Comparison of ENCODE assay signal across 13 mouse cellular contexts in the genomic region with DNA sequence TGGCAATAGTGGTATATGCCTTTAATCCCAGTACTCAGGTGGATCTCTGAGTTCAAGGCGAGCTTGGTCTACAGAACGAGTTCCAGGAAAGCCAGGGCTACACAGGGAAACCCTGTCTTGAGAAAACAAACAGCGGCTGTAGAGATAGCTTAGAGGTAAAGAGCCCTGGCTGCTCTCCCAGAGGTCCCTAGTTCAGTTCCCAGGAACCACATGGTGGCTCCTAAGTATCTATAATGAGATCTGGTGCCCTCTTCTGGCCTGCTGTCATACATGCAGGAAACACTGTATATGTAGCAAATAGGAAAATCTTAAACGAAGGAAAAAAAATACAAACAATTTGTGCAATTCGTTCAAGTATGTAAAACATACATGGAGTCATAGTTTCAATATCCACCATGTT.
A peak's percentile ranks its signal among the peaks of the same experiment; 100 is the strongest.
DNase-seq lines count a peak whose midpoint lies in the region; ATAC-seq and TF ChIP-seq lines count a peak whose summit lies in the region.
"Had no signal": no experiment of that assay in that cellular context is flagged by ENCODE, and none has a peak within 500 bp of the region (broad histone marks: within the 10 kb centered on the region; RNA-seq: fewer than 3 reads in every experiment).

No protein-coding gene starts in this region.

- TF ChIP-seq CTCF in cerebellum, adult 2 months (IDR thresholded peaks at IDR 0.05; ENCODE audit: borderline replicate concordance, insufficient read depth, low read depth, low read length), result no peak

- TF ChIP-seq POLR2A in cerebellum, adult 2 months (IDR thresholded peaks at IDR 0.05; ENCODE audit: borderline replicate concordance, insufficient read depth, low read length), result no peak

- H3K4me1 ChIP-seq in midbrain, embryonic 14.5 days (ENCODE audit: control insufficient read depth, insufficient read depth, low read length), result no peaks in the 10 kb centered on the region
- no peaks in the 10 kb centered on the region for H3K4me1 ChIP-seq in midbrain, embryonic 16.5 days (ENCODE audit: control insufficient read depth, insufficient read depth, low read length)
- no peaks in the 10 kb centered on the region for H3K4me1 ChIP-seq in embryonic facial prominence, embryonic 10.5 days
- H3K4me1 ChIP-seq in cerebellum, adult 2 months (ENCODE audit: control insufficient read depth, insufficient read depth, low read length), result no peaks in the 10 kb centered on the region
- H3K4me1 ChIP-seq: hindbrain, embryonic 12.5 days; limb, embryonic 15.5 days; neural tube, embryonic 12.5 days; stomach, embryonic 15.5 days had no signal

- no peak overlapping the region for H3K9ac ChIP-seq in midbrain, embryonic 14.5 days (replicated peaks; ENCODE audit: low read length)
- no peak overlapping the region for H3K9ac ChIP-seq in midbrain, embryonic 16.5 days (ENCODE audit: low read depth, low read length)
- H3K9ac ChIP-seq: hindbrain, embryonic 12.5 days; limb, embryonic 15.5 days; neural tube, embryonic 12.5 days; stomach, embryonic 15.5 days had no signal

- no peaks in the 10 kb centered on the region for H3K27me3 ChIP-seq in midbrain, embryonic 14.5 days (ENCODE audit: control insufficient read depth, insufficient read depth, low read length)
- no peaks in the 10 kb centered on the region for H3K27me3 ChIP-seq in midbrain, embryonic 16.5 days (ENCODE audit: control insufficient read depth, insufficient read depth, low read depth, low read length)
- no peaks in the 10 kb centered on the region for H3K27me3 ChIP-seq in embryonic facial prominence, embryonic 10.5 days (replicated peaks; ENCODE audit: low read depth, poor library complexity, severe bottlenecking)
- no peaks in the 10 kb centered on the region for H3K27me3 ChIP-seq in splenic B cell, adult 2 months (ENCODE audit: control insufficient read depth, insufficient read depth, low read length, poor library complexity, severe bottlenecking)
- H3K27me3 ChIP-seq in cerebellum, adult 2 months (ENCODE audit: control insufficient read depth, insufficient read depth, low read length), result no peaks in the 10 kb centered on the region
- H3K27me3 ChIP-seq: hindbrain, embryonic 12.5 days; limb, embryonic 15.5 days; neural tube, embryonic 12.5 days; stomach, embryonic 15.5 days had no signal

- WGBS in midbrain, embryonic 14.5 days, result 87% methylated on average over 5 of the region's 5 CpGs
- 84% methylated on average over 5 of the region's 5 CpGs for WGBS in midbrain, embryonic 16.5 days
- 76% methylated on average over 5 of the region's 5 CpGs for WGBS in embryonic facial prominence, embryonic 10.5 days
- WGBS in cerebellum, adult 2 months, result 82% methylated on average over 5 of the region's 5 CpGs

- H3K9me3 ChIP-seq in midbrain, embryonic 14.5 days (ENCODE audit: control insufficient read depth, low read length), result no peaks in the 10 kb centered on the region
- no peaks in the 10 kb centered on the region for H3K9me3 ChIP-seq in midbrain, embryonic 16.5 days (replicated peaks; ENCODE audit: control insufficient read depth, low read length, poor library complexity, severe bottlenecking)
- no peaks in the 10 kb centered on the region for H3K9me3 ChIP-seq in embryonic facial prominence, embryonic 10.5 days
- H3K9me3 ChIP-seq: hindbrain, embryonic 12.5 days; limb, embryonic 15.5 days; neural tube, embryonic 12.5 days; stomach, embryonic 15.5 days had no signal

- no peak overlapping the region for H3K27ac ChIP-seq in midbrain, embryonic 14.5 days (replicated peaks; ENCODE audit: low read depth, low read length)
- no peak overlapping the region for H3K27ac ChIP-seq in midbrain, embryonic 16.5 days (ENCODE audit: low read length)
- H3K27ac ChIP-seq in embryonic facial prominence, embryonic 10.5 days (replicated peaks), result no peak overlapping the region
- H3K27ac ChIP-seq in cerebellum, adult 2 months (ENCODE audit: insufficient read depth, low read length), result no peak overlapping the region
- H3K27ac ChIP-seq: hindbrain, embryonic 12.5 days; limb, embryonic 15.5 days; neural tube, embryonic 12.5 days; stomach, embryonic 15.5 days had no signal

- no peak overlapping the region for H3K4me2 ChIP-seq in midbrain, embryonic 14.5 days (ENCODE audit: low read length)
- H3K4me2 ChIP-seq in midbrain, embryonic 16.5 days (ENCODE audit: low read length), result no peak overlapping the region
- H3K4me2 ChIP-seq: hindbrain, embryonic 12.5 days; limb, embryonic 15.5 days; neural tube, embryonic 12.5 days; stomach, embryonic 15.5 days had no signal

- peak; percentile 47 for DNase-seq in embryo, embryonic 10 days (ENCODE audit: low spot score)
- DNase-seq in embryo, embryonic 9.5 days (ENCODE audit: extremely low spot score), result no peak
- peak; percentile 50 for DNase-seq in midbrain, embryonic 14.5 days
- DNase-seq in embryonic facial prominence, embryonic 10.5 days (ENCODE audit: low spot score), result peak; percentile 24
- DNase-seq in splenic B cell, adult 2 months (ENCODE audit: low read depth, low spot score), result peak; percentile 18
- no peak for DNase-seq in cerebellum, adult 2 months

- H3K36me3 ChIP-seq in midbrain, embryonic 14.5 days (ENCODE audit: control insufficient read depth, insufficient read depth, low read length), result peaks cover 22% of the 10 kb centered on the region
- H3K36me3 ChIP-seq in midbrain, embryonic 16.5 days (ENCODE audit: control insufficient read depth, insufficient read depth, low read length), result 0 out of 2 replicates have a peak, but pooled peaks cover 2% of the 10 kb centered on the region
- peaks cover 93% of the 10 kb centered on the region for H3K36me3 ChIP-seq in embryonic facial prominence, embryonic 10.5 days (replicated peaks)
- no peaks in the 10 kb centered on the region for H3K36me3 ChIP-seq in splenic B cell, adult 2 months (ENCODE audit: control insufficient read depth, insufficient read depth, low read length, poor library complexity, severe bottlenecking)

- no peak overlapping the region for H3K4me3 ChIP-seq in midbrain, embryonic 14.5 days (replicated peaks; ENCODE audit: low read depth, low read length)
- no peak overlapping the region for H3K4me3 ChIP-seq in midbrain, embryonic 16.5 days (ENCODE audit: low read depth, low read length)
- H3K4me3 ChIP-seq in embryonic facial prominence, embryonic 10.5 days, result no peak overlapping the region
- no peak overlapping the region for H3K4me3 ChIP-seq in cerebellum, adult 2 months (replicated peaks; ENCODE audit: insufficient read depth, low read depth, low read length)
- H3K4me3 ChIP-seq: erythroblast, embryonic 14.5 days; hindbrain, embryonic 12.5 days; limb, embryonic 15.5 days; neural tube, embryonic 12.5 days; stomach, embryonic 15.5 days had no signal

- ATAC-seq in midbrain, embryonic 14.5 days (ENCODE audit: low FRiP score, low TSS enrichment), result no peak
- ATAC-seq in midbrain, embryonic 16.5 days, result no peak
- ATAC-seq in megakaryocyte-erythroid progenitor cell, adult 5-6 weeks (replicated peaks; ENCODE audit: low FRiP score, low TSS enrichment, poor library complexity, severe bottlenecking), result no peak

Comparison
In these comparisons a context has a peak if more than half of its experiments do, and no peak if none do; other contexts are left out.
1. DNase-seq: peak in embryo, embryonic 10 days (single experiment), midbrain, embryonic 14.5 days (single experiment), embryonic facial prominence, embryonic 10.5 days (single experiment) and splenic B cell, adult 2 months (single experiment); none in embryo, embryonic 9.5 days (single experiment) and cerebellum, adult 2 months (0 of 2).